Mouse (Mus musculus) C2C12 (cell line): ENCODE measurements around the gene Amotl2. TPM values are rescaled to one million over a fixed set of nuclear protein-coding genes. Genes with fewer than 3 reads are reported as not detected.

ENCODE experiments used
- H3K27me3 ChIP-seq: one replicate; pipeline ENCODE4 v1.6.1; 2011; ENCODE audit not compliant: control insufficient read depth, insufficient read depth, insufficient read length
- H3K36me3 ChIP-seq: one replicate; pipeline ENCODE4 v1.6.1; 2011; ENCODE audit not compliant: control insufficient read depth, insufficient read depth
- H3K4me3 ChIP-seq: one replicate; pipeline ENCODE4 v1.5.1; 2011; ENCODE audit warnings: mild to moderate bottlenecking, control low read depth; ENCODE audit not compliant: poor library complexity, insufficient read depth, severe bottlenecking
- H3K79me2 ChIP-seq: one replicate; pipeline ENCODE4 v1.6.1; 2011; ENCODE audit not compliant: control insufficient read depth, insufficient read depth
- H3K79me3 ChIP-seq: one replicate; pipeline ENCODE4 v1.6.1; 2011; ENCODE audit warnings: low read depth, control low read depth
- H3ac ChIP-seq: one replicate; pipeline ENCODE3; 2011; ENCODE audit warnings: low read depth; ENCODE audit not compliant: control insufficient read depth, insufficient read length
- CEBPB ChIP-seq: IDR thresholded peaks from one replicate; pipeline ENCODE4 v1.6.1; 2011; ENCODE audit warnings: low read depth, mild to moderate bottlenecking, control low read depth, moderate library complexity
- CTCF ChIP-seq: IDR thresholded peaks from one replicate; pipeline ENCODE4 v1.5.1; 2011; ENCODE audit not compliant: control insufficient read depth, insufficient read depth, insufficient read length
- FOSL1 ChIP-seq: IDR thresholded peaks from one replicate; pipeline ENCODE4 v1.8.0; 2011; ENCODE audit warnings: mild to moderate bottlenecking, low read length; ENCODE audit not compliant: poor library complexity, insufficient read depth, severe bottlenecking
- MAX ChIP-seq: IDR thresholded peaks from one replicate; pipeline ENCODE4 v1.6.1; 2011; ENCODE audit warnings: mild to moderate bottlenecking, control low read depth
- MYOD1 ChIP-seq: IDR thresholded peaks from one replicate; pipeline ENCODE4 v1.6.1; 2011; ENCODE audit warnings: low read depth; ENCODE audit not compliant: control insufficient read depth, insufficient read length
- MYOG ChIP-seq: IDR thresholded peaks from one replicate; pipeline ENCODE4 v1.6.1; 2011; ENCODE audit not compliant: control insufficient read depth, insufficient read length; ENCODE audit errors: extremely low read depth
- USF1 ChIP-seq: IDR thresholded peaks from one replicate; pipeline ENCODE4 v1.6.1; 2011; ENCODE audit warnings: low read depth, mild to moderate bottlenecking, control low read depth, moderate library complexity
- polyA plus RNA-seq: library from polyadenylated mRNA; unstranded; fragments of >200 nt; fragmentation: generic; extraction: Trizol; gene quantifications from one replicate; pipeline ENCODE4 v1.2.1, GENCODE M21; 2012; ENCODE audit warnings: missing spikeins

The Amotl2 gene
- polyA plus RNA-seq, 1 experiment: 61.0 TPM

DNA sequence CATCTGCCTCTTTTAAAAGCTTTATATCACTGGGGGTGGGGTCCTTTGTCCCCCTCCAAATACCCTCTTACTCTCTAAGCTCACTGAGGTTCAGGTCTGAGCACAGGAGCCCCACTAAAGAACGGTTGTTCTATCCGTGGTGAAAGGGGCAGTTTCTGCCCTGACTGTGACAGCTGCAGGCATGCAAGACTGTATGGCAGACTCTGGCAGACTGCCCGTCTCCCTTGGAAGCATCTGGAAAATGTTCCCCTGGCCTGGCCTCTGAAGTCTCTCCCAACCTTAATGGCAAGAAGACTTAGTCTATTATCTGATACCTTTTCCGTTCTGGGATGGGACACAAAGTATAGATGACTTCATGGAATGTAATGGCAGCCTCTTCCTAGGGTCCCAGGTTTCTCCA is 28.5 kb upstream of the Amotl2 start:
- Histone ChIP-seq H3K36me3 (no peaks in the 10 kb centered on the region), H3K4me3 (no peak overlapping the region), H3K27me3 (no peaks in the 10 kb centered on the region), H3K79me3 (no peaks in the 10 kb centered on the region), H3K79me2 (no peaks in the 10 kb centered on the region), H3ac (no peak overlapping the region)
- TF ChIP-seq USF1 (no peak), MYOG (no peak), FOSL1 (no peak), CTCF (no peak), CEBPB (no peak), MAX (no peak), MYOD1 (no peak)

DNA sequence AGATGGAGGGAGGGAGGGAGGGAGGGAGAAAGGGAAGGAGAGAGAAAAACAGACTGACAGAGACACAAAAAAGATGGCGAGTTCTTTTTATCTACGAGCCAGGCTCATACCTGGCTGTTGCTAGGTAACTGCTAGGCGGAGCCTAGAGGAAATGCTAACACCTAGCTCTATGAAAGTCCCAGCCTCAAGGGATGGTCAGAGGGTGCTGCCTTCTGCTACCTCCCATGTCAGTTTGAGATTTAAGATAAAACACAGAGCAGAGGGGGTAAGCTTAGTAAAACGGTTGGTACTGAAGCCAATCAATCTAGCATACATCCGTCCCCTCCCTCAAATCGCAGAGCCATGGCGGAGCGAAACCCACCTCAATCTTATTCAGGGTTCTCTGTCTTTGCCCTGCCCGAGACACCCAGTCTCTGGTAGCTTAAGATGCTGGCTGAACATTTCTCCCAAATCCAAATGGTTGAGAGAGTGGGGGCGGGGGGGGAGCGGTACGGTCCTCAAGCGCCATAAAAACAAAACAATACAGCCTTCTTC is 27.0 kb upstream of the Amotl2 start:
- H3K27me3 ChIP-seq: no peaks in the 10 kb centered on the region
- H3K4me3 ChIP-seq: no peak overlapping the region
- H3K79me3 ChIP-seq: no peaks in the 10 kb centered on the region
- H3K79me2 ChIP-seq: no peaks in the 10 kb centered on the region
- no peak overlapping the region for H3ac ChIP-seq
- TF ChIP-seq MYOD1 (no peak), MAX (no peak), FOSL1 (no peak), MYOG (no peak), USF1 (no peak), CTCF (no peak), CEBPB (no peak)
- H3K36me3 ChIP-seq: no peaks in the 10 kb centered on the region

DNA sequence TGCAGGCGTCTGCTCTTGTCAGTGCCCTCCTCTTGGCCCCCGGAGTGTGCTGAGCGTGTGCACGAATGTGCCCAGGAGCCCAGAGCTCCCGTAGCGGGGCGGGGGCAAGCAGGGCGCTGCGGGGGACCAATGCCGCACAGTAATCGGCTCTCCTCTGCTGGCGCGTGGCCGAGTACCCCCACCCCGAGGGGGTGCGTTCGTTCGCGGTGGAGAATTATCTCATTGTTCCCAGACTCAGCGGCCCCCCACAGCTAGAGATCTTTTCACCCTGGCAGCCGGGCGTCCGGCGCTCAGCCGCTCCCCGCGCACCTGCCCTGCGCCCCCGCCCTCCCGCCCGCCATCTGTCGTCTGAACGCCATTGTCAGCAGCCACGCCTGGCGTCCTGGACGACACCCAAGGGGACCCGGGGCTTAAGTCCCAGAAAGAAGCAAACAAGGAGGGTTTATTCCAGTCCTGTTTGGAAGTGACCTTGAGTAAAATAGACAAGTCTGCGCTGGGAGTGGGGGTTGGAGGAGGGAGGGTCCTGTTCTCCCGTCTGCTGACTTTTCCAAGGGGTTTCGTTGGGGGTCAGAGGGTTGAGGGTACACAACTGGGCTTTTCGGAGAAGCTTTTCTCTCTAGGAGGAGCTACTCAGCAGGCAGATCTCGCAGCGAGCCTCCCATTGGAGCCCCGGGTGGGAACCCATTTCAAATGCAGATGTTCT is 26.4 kb upstream of the Amotl2 start:
- TF ChIP-seq CEBPB (no peak), MYOD1 (no peak), USF1 (no peak), FOSL1 (no peak), CTCF (no peak), MYOG (no peak), MAX (no peak)
- no peaks in the 10 kb centered on the region for H3K27me3 ChIP-seq
- H3K36me3 ChIP-seq: no peaks in the 10 kb centered on the region
- no peak overlapping the region for H3K4me3 ChIP-seq
- H3K79me3 ChIP-seq: no peaks in the 10 kb centered on the region
- H3K79me2 ChIP-seq: no peaks in the 10 kb centered on the region
- H3ac ChIP-seq: peak overlapping the region; percentile 18

DNA sequence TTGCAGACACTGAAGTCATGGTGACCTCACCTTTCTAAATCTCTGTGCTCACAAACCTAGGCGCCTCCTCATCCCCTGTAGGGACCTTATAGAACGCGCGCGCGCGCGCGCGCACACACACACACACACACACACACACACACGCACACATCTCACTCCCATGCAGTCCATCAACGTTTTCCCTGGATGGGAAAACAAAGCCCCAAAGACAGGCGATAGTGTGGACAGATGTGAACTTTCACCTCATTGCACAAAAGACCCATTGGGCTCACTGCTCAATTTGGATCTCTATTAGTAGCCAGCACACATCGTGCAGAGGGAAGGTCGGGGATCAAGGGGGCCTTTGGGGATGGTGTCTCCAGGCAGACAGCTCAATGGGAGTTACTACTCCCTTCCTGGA is 25.6 kb upstream of the Amotl2 start:
- Histone ChIP-seq H3ac (no peak overlapping the region), H3K36me3 (no peaks in the 10 kb centered on the region), H3K4me3 (no peak overlapping the region), H3K79me2 (no peaks in the 10 kb centered on the region), H3K79me3 (no peaks in the 10 kb centered on the region), H3K27me3 (no peaks in the 10 kb centered on the region)
- TF ChIP-seq CEBPB (no peak), MYOG (no peak), USF1 (no peak), MAX (no peak), CTCF (no peak), MYOD1 (no peak), FOSL1 (no peak)

DNA sequence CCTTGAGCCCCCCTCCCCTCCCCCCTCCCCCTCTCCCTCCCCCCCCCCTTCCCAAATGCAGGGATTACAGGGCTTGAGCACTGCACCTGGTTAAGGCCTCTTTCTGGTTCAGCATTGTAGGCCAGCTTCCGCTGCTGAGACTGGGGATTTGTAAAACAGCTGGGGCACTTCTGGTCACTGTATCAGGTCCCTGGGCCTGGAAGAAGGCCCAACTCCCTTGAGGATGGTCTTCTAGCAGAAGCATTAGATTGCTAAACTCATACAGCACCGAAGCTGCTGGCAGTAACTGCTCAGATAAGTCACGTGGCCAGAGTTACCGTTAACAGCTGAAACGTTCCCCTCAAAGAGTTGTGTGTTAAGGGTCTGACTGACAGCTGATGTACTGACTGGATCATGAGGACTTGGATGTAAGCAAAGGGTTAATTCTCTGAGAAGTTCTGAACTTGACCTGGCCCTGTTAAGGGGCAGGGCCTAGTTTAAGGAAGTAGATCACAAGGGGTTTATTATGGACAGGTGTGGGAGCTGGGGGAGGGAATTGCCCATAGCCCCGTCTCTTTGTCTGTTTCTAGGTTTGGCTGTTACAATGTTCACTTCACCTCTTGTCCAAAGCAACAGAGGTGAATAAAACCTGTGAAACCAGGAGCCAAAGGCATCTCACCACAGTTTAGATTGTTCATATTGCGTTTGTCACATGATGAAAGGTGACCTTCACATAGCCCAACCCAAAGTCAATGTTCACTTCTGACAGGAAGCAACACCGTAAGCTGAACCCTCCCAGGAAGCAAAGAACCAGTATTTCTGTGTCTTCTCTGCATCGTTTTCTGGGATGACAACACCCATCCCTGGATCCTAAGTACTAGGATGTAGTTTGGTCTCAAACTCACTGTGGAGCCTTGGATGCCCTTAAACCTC is 23.7 kb upstream of the Amotl2 start:
- Histone ChIP-seq H3K4me3 (no peak overlapping the region), H3K79me2 (no peaks in the 10 kb centered on the region), H3ac (no peak overlapping the region), H3K27me3 (no peaks in the 10 kb centered on the region), H3K36me3 (no peaks in the 10 kb centered on the region), H3K79me3 (no peaks in the 10 kb centered on the region)
- TF ChIP-seq USF1 (peak; percentile 29), CEBPB (no peak)

DNA sequence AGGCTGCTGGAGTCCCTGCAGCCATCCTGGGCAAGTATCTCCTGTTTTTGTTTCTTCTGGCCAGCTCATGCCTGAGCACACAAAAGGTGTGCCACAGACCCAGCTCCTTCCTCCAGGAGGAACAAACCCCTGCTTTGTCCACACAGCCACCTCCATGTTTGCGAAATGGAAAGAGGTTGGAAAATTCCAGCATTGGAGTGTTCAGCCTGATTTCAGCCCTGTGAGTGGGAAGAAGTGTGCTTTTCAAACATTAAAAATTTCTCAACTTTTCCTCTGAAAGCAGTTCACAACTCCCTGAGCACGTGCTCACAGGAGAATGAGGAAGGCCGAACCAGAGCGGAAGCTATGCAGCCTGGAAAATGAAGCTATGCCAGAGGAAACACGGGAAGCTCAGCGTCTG is 15.4 kb upstream of the Amotl2 start:
- H3K79me2 ChIP-seq: no peaks in the 10 kb centered on the region
- TF ChIP-seq FOSL1 (no peak), MYOG (no peak), CTCF (no peak), USF1 (no peak), MAX (no peak), CEBPB (no peak), MYOD1 (no peak)

More for the DNA sequence above, 15.4 kb upstream of the Amotl2 start:
- Histone ChIP-seq H3ac (no peak overlapping the region), H3K4me3 (no peak overlapping the region), H3K79me3 (no peaks in the 10 kb centered on the region), H3K36me3 (no peaks in the 10 kb centered on the region), H3K27me3 (no peaks in the 10 kb centered on the region)
